ENCODE assay signal across 22 mouse cellular contexts in the genomic region with DNA sequence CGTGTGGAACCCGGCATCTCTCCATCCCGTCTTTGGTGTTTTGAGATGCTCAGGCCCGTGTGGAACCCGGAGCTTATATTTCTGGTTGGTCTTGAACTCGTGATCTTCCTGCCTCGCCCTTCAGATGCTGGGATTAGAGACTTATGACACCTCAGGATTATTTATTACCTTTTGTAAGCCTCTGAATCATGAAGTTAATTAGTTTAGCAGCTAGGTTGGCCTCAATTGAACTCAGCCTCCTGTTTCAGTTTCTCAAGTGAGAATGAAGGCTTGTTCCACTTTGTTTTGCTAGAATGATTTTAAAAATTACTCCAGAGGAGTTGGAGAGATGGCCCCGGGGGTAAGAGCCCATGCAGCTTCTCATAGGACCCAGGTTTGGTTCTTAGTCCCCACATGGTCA. TPM values are rescaled to one million over a fixed set of nuclear protein-coding genes. Genes with fewer than 3 reads are reported as not detected.
DNase-seq lines count a peak whose midpoint lies in the region; ATAC-seq and TF ChIP-seq lines count a peak whose summit lies in the region.
"Had no signal": no experiment of that assay in that cellular context is flagged by ENCODE, and none has a peak within 500 bp of the region (broad histone marks: within the 10 kb centered on the region; RNA-seq: fewer than 3 reads in every experiment).

No protein-coding gene starts in this region.

- no peak for ATAC-seq in kidney, embryonic 15.5 days (replicated peaks; ENCODE audit: low FRiP score)
- ATAC-seq in stomach, postnatal 0 days (ENCODE audit: low FRiP score, low TSS enrichment) = no peak
- ATAC-seq in megakaryocyte-erythroid progenitor cell, adult 5-6 weeks (replicated peaks; ENCODE audit: low FRiP score, low TSS enrichment, poor library complexity, severe bottlenecking) = no peak
- ATAC-seq: forebrain, embryonic 14.5 days had no signal

- H3K36me3 ChIP-seq in kidney, embryonic 15.5 days = no peaks in the 10 kb centered on the region
- peaks cover 0 to 7% of the 10 kb centered on the region in 2 experiments for H3K36me3 ChIP-seq in CH12.LX (replicated peaks in 1 of 2; ENCODE audit: control insufficient read depth in 1 of 2, insufficient read depth in 1 of 2, low read length in 1 of 2)
- no peaks in the 10 kb centered on the region for H3K36me3 ChIP-seq in stomach, postnatal 0 days (ENCODE audit: control insufficient read depth, insufficient read depth, low read length)
- H3K36me3 ChIP-seq: embryonic facial prominence, embryonic 15.5 days had no signal

- H3K4me3 ChIP-seq in gastrocnemius, adult 2 months = peak overlapping the region; percentile 24; the same call in 1 of the 2 replicates
- no peak overlapping the region for H3K4me3 ChIP-seq in kidney, embryonic 15.5 days (replicated peaks)
- H3K4me3 ChIP-seq in CH12.LX (replicated peaks in 1 of 3; ENCODE audit: low read depth in 2 of 3, low read length in 2 of 3, poor library complexity in 1 of 3) = no peak overlapping the region
- H3K4me3 ChIP-seq in stomach, postnatal 0 days (ENCODE audit: low read depth, low read length) = no peak overlapping the region
- H3K4me3 ChIP-seq: embryonic facial prominence, embryonic 15.5 days; erythroblast, embryonic 14.5 days; forebrain, embryonic 10.5 days; heart, embryonic 12.5 days; hindbrain, embryonic 10.5 days had no signal

- no peaks in the 10 kb centered on the region for H3K9me3 ChIP-seq in kidney, embryonic 15.5 days (replicated peaks)
- H3K9me3 ChIP-seq in CH12.LX (replicated peaks; ENCODE audit: low read length) = peaks cover 4% of the 10 kb centered on the region
- H3K9me3 ChIP-seq in stomach, postnatal 0 days (ENCODE audit: control insufficient read depth, low read length) = no peaks in the 10 kb centered on the region
- H3K9me3 ChIP-seq: embryonic facial prominence, embryonic 15.5 days; heart, embryonic 12.5 days; hindbrain, embryonic 10.5 days had no signal

- TF ChIP-seq EP300 in CH12.LX (IDR thresholded peaks at IDR 0.05; ENCODE audit: low read length) = no peak
- TF ChIP-seq EP300 in stomach, postnatal 0 days (optimal IDR thresholded peaks at IDR 0.05) = no peak

- H3K4me2 ChIP-seq in kidney, embryonic 15.5 days = no peak overlapping the region
- peak overlapping the region; percentile 26; the same call in 1 of the 2 replicates for H3K4me2 ChIP-seq in CH12.LX (ENCODE audit: insufficient read depth, low read depth, poor library complexity, severe bottlenecking)
- no peak overlapping the region for H3K4me2 ChIP-seq in stomach, postnatal 0 days (replicated peaks; ENCODE audit: low read depth)
- H3K4me2 ChIP-seq: embryonic facial prominence, embryonic 15.5 days; heart, embryonic 12.5 days; hindbrain, embryonic 14.5 days had no signal

- no peaks in the 10 kb centered on the region for H3K27me3 ChIP-seq in kidney, embryonic 15.5 days
- no peaks in the 10 kb centered on the region for H3K27me3 ChIP-seq in CH12.LX (replicated peaks)
- H3K27me3 ChIP-seq in stomach, postnatal 0 days (ENCODE audit: control insufficient read depth, insufficient read depth, low read length) = no peaks in the 10 kb centered on the region
- H3K27me3 ChIP-seq: embryonic facial prominence, embryonic 15.5 days; heart, embryonic 12.5 days had no signal

- no peak for DNase-seq in gastrocnemius, adult 2 months
- DNase-seq in gastrocnemius, adult 8-10 months (ENCODE audit: low spot score in 2 of 2) = no peak
- no peak for DNase-seq in kidney, postnatal 10 days
- no peak for DNase-seq in CH12.LX (ENCODE audit: extremely low read depth)
- no peak for DNase-seq in stomach, postnatal 0 days (ENCODE audit: low spot score)
- DNase-seq: adrenal gland, adult 8-10 months; adrenal gland, postnatal 36 days; cerebellum, adult 11 months; cerebellum, adult 8-10 months; cerebellum, postnatal 14 days; embryo, embryonic 11 days; gastrocnemius, postnatal 10 days; heart, adult 18-20 months had no signal

- 76% methylated on average over 8 of the region's 8 CpGs for WGBS in kidney, embryonic 15.5 days
- WGBS in stomach, postnatal 0 days = 79% methylated on average over 8 of the region's 8 CpGs

- no peak for TF ChIP-seq CTCF in gastrocnemius, adult 2 months (IDR thresholded peaks at IDR 0.05)
- TF ChIP-seq CTCF in CH12.LX (conservative IDR thresholded peaks at IDR 0.05 in 1 of 2, IDR thresholded peaks at IDR 0.05 in 1 of 2; ENCODE audit: low read depth in 2 of 2, low read length in 2 of 2) = no peak
- no peak for TF ChIP-seq CTCF in stomach, postnatal 0 days (IDR thresholded peaks at IDR 0.05; ENCODE audit: low read depth)

- peak overlapping the region; percentile 61 for H3K27ac ChIP-seq in gastrocnemius, adult 2 months
- peak overlapping the region; percentile 63 for H3K27ac ChIP-seq in kidney, embryonic 15.5 days
- no peak overlapping the region for H3K27ac ChIP-seq in CH12.LX (ENCODE audit: insufficient read depth, low read depth)
- H3K27ac ChIP-seq in stomach, postnatal 0 days (replicated peaks) = peak overlapping the region; percentile 13; the same call in 1 of the 2 replicates
- H3K27ac ChIP-seq: embryonic facial prominence, embryonic 15.5 days; forebrain, embryonic 10.5 days; hindbrain, embryonic 10.5 days; hindbrain, embryonic 14.5 days had no signal

- H3K9ac ChIP-seq in kidney, embryonic 15.5 days = no peak overlapping the region
- no peak overlapping the region for H3K9ac ChIP-seq in CH12.LX (ENCODE audit: insufficient read depth, low read depth)
- H3K9ac ChIP-seq in stomach, postnatal 0 days (ENCODE audit: low read length) = no peak overlapping the region
- H3K9ac ChIP-seq: embryonic facial prominence, embryonic 15.5 days; heart, embryonic 12.5 days; hindbrain, embryonic 14.5 days had no signal

- peaks cover 74% of the 10 kb centered on the region for H3K79me2 ChIP-seq in CH12.LX (replicated peaks; ENCODE audit: control insufficient read depth, extremely low read depth, insufficient read depth, poor library complexity, severe bottlenecking)

- dilution Hi-C loops in CH12.LX (cut with MboI; ENCODE audit: extremely low pct_ligation_motif_present, extremely low pct_unique_long_range_greater_than_20kb, low sequenced_read_pairs) = no loop called here

- peaks cover 71% of the 10 kb centered on the region for H3K4me1 ChIP-seq in kidney, embryonic 15.5 days
- peaks cover 0 to 64% of the 10 kb centered on the region in 2 experiments; a peak in 3 of 4 replicates for H3K4me1 ChIP-seq in CH12.LX (ENCODE audit: control insufficient read depth in 1 of 2, insufficient read depth in 2 of 2)
- no peaks in the 10 kb centered on the region for H3K4me1 ChIP-seq in stomach, postnatal 0 days (replicated peaks; ENCODE audit: control insufficient read depth, insufficient read depth)

- TF ChIP-seq POLR2A in CH12.LX (IDR thresholded peaks at IDR 0.05; ENCODE audit: low read depth, low read length) = no peak

- in situ Hi-C loops in CH12.LX (cut with MboI; ENCODE audit: low pct_ligation_motif_present, low pct_unique_long_range_greater_than_20kb, low sequenced_read_pairs) = no loop called here

- intact Hi-C loops in gastrocnemius, adult 2 months (cut with DNase I) = no loop called here

- no peak for TF ChIP-seq RAD21 in CH12.LX (IDR thresholded peaks at IDR 0.05; ENCODE audit: low read depth, low read length)

TF ChIP-seq in CH12.LX, 34 proteins besides CTCF, POLR2A, EP300 and RAD21:
- TF ChIP-seq MYC (IDR thresholded peaks at IDR 0.05; ENCODE audit: low read depth, low read length) (no peak), KAT2A (IDR thresholded peaks at IDR 0.05; ENCODE audit: insufficient replicate concordance, low read length) (no peak), CHD1 (IDR thresholded peaks at IDR 0.05; ENCODE audit: low read depth, low read length) (no peak), TBP (conservative IDR thresholded peaks at IDR 0.05; ENCODE audit: low read depth, low read length) (no peak)
TF ChIP-seq in CH12.LX: peak in this region for 0.

RNA-seq across cellular contexts. Expression of a gene that starts 3.3 kb away (rescaled TPM):
- total RNA-seq in gastrocnemius, adult 2 months (2021) = 10 to 100 TPM; 21.0 to 24.8 TPM
- total RNA-seq in gastrocnemius, adult 8-10 months (2022) = 10 to 100 TPM; 12.1 to 18.8 (median 16.0) TPM
- 17.4 and 19.2 TPM in 2 replicates for polyA plus RNA-seq in kidney, embryonic 15.5 days (2015; fragmentation: Nextera tagmentation; extraction: Ambion mirVana)
- total RNA-seq in CH12.LX (2012; rRNA removed) = 17.1 and 19.0 TPM in 2 replicates
- 11.3 and 13.4 TPM in 2 replicates for total RNA-seq in CH12.LX (2014; rRNA removed)
- 21.0 and 21.9 TPM in 2 replicates for polyA plus RNA-seq in CH12.LX (2012; ENCODE audit: insufficient read length, low read depth)
- 7.5 and 8.3 TPM in 2 replicates for polyA plus RNA-seq in stomach, postnatal 0 days (2015; fragmentation: Nextera tagmentation; extraction: Ambion mirVana)
- 8.3 and 21.1 TPM in 2 replicates for total RNA-seq in megakaryocyte-erythroid progenitor cell, adult 5-6 weeks (2014; fragmentation: Nextera tagmentation)
- 8.8 and 15.9 TPM in 2 replicates for total RNA-seq in megakaryocyte-erythroid progenitor cell, adult 5-6 weeks (2017)
